Mouse (Mus musculus): ENCODE measurements at regions not wholly inside any gene's neighbourhood (a gene's known extent, or its start where the extent isn't known, plus 50 kb on each side); places are given as distances from the start of the nearest gene placed in this dataset.

- no peak for DNase-seq (ENCODE audit: low spot score)
Measured at GRCm38 (mm10) chr14:46223008-46223407, 156.2 kb upstream of the Gm15217 start.

DNA sequence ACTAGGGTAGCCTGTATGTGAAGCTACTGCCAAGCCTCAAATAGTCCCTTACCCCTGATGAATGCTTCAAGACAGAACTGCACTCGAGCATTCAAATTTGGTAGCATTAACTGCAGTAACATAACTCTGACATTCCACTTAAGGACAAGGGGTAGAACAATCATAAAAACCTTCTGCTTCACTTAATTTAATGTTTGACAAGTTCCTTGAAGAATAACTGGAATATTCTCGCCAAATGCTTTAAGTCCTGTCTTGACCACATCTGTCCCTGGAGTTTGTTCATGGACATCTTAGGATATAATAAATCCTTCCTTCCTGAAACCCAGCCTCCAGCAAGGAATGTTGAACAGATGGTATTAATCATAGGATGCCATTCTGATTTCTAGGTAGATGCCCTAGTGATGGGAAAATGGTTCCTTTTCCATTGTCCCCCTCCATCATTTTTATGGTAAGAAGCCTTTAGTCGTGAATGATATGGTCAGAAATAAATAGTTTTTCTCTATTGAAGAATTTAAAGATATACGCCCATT, 154.7 kb upstream of the Gm15217 start:
- no peak for DNase-seq (ENCODE audit: low spot score)

- DNase-seq (ENCODE audit: low spot score), result no peak
Measured at GRCm38 (mm10) chr14:46225851-46226608, 153.2 kb upstream of the Gm15217 start.

- DNase-seq (ENCODE audit: low spot score), result no peak
Measured at GRCm38 (mm10) chr14:46234040-46234439, 145.2 kb upstream of the Gm15217 start.

DNA sequence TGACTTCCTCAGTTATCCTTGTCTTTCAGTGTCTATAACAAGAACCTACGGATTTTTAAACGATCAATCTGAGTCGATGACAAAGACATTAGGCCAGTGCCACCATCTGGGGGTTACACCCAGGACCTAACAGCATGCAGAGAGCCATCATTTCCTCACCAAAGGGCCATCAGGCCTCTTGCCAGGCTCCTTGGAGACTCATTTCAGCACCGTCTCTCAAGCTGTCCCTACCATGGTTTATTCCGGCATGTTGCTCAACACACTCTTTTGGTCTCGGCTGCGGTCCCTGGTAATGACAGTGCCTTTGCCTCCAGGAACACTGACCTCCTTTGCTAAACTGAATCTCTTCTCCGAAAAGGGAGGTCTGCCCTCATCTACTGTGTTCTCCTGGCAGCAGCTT, 144.4 kb upstream of the Gm15217 start:
- no peak for DNase-seq (ENCODE audit: low spot score)

- DNase-seq (ENCODE audit: low spot score), result peak; percentile 21
Measured at GRCm38 (mm10) chr14:46240046-46240800, 139.0 kb upstream of the Gm15217 start.

DNA sequence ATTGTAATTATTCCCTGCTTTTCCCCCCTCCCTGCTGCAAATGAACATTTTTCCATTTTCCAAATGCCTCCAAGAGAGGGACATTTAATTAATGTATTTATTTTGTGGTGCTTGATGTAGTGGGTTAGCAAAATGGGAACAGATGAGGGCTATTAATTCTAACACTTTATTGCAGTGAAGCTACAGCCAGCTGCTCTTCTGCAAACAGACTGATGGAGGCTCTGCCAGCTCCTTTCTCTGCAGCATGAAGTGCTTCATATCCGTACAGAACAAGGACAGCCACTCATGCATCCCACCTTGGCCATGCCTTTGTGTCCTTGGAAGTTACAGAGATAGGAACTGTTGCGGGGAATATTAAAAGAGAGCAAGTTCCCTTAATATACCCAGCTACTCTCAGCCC, 138.3 kb upstream of the Gm15217 start:
- DNase-seq (ENCODE audit: low spot score), result no peak

- DNase-seq (ENCODE audit: low spot score), result no peak
Measured at GRCm38 (mm10) chr14:46247491-46248484, 131.4 kb upstream of the Gm15217 start.

- DNase-seq (ENCODE audit: low spot score), result no peak
Measured at GRCm38 (mm10) chr14:46249141-46249540, 130.1 kb upstream of the Gm15217 start.

GRCm38 (mm10) chr14:46255261-46255660, 124.0 kb upstream of the Gm15217 start:
- no peak for DNase-seq (ENCODE audit: low spot score)

DNA sequence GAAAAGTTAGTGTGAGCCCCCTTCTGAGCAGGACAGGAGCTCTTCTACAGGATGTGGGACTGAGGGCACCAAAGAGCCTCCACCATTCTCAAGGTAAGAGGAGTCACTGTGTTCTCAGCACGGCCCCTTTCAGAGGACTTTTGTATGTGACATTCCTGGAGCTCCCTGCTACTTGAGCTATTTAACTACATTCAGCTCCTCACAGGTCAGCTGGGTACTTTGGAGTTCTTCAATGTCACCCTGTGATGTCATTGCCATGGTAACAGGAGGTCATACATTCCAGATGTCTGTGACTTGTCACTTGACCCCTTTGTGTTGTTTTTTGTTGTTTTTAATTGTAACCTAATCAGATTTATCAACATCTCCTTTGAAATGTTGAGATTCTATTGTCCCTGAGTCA, 122.9 kb upstream of the Gm15217 start:
- DNase-seq (ENCODE audit: low spot score), result no peak

- peak; percentile 13 for DNase-seq (ENCODE audit: low spot score)
Measured at GRCm38 (mm10) chr14:46257311-46257710, 121.9 kb upstream of the Gm15217 start.

GRCm38 (mm10) chr14:46258551-46258950, 120.7 kb upstream of the Gm15217 start:
- DNase-seq (ENCODE audit: low spot score), result no peak

DNA sequence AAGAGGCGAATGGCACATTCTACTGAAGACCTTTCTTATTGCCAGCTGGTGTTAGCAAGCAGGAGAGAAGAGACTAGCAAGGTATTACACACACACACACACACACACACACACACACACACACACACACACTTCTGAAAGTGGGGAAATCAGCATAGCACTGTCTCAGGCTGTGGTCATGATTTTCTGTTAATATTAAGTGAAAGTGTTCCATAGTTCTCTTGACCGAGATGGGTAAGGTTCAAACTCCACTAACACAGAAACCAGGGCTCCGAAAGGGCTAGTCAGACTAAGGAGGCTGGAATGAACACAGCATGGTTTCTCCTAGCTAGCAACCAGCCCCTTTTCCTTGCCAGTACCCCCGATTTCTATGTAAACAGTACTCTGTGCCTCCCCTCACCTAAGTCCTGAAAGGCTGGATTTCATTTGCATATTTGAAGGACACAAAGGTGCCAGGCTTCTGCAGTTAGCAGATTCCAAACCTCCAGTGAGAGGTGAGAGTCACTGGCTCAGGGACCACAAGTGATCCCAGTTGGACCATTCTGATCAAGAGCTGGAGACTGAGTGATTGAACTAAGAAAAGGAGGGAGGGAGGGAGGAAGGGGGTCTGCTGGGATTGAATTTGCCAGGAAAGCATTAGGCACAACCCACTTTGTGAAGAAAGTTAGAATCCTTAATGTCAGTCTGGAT, 118.8 kb upstream of the Gm15217 start:
- no peak for DNase-seq (ENCODE audit: low spot score)

- DNase-seq (ENCODE audit: low spot score), result no peak
Measured at GRCm38 (mm10) chr14:46275455-46275854, 103.8 kb upstream of the Gm15217 start.

DNA sequence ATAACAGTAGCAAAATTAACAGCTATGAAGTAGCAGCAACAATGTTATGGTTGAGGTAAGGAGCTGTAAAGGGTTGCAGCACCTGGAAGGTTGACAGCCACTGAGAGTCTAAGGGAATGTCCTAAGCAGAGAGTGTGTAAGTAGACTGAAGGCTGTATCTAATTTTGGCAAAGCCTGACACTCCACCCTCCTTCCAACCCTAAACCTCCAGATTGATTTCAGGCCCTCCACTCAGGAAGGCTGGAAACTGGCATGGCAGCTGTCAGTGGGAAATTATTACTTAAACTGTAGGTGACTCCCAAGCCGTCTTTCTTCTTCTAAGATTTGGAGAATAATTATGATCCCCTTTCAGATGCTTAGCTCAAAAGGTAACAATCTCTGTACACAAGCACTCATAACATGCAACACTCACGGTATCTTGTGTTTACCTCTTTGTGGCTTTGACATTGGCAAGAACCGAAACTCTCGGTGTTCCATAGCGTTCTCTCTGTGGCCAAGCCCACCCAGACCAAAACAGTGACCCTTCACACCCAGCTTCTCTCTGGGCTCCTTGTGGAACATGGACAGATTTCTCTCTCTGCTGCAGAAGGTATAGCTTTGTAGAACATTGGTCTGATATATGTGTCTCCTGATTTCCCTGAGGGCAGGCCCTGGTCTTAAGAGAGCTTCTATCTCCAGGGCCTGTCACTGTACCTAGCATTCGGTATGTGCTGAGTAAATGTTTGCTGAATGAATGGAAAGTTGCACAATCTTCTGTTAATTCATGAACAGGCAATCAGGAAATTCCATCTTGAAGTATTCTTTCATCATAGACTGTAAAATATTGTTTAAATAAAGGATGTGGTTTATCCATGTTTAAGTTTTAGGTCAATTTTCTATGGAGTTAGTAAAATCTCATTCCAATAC, 102.0 kb upstream of the Gm15217 start:
- no peak for DNase-seq (ENCODE audit: low spot score)

- no peak for DNase-seq (ENCODE audit: low spot score)
Measured at GRCm38 (mm10) chr14:46277832-46278611, 101.2 kb upstream of the Gm15217 start.

DNA sequence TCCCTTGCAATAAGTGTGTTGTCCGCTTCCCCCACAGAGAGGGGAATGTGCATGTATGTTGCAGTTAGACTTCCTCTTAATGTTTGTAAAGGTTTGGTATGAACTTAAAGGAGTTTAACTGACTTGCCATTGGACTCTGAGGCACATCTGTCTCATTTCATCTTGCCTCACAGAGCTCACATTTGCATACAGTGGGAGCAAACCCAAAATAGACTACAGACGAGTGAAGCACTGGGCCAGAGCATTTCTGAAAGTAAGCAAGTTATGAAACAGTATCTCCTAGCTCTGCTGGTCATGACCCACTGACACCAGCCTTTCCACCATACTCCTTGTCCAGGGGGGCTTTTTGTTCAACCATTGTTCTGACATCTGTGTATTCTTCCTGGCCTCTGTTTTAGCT, 86.8 kb upstream of the Gm15217 start:
- no peak for DNase-seq (ENCODE audit: low spot score)

DNA sequence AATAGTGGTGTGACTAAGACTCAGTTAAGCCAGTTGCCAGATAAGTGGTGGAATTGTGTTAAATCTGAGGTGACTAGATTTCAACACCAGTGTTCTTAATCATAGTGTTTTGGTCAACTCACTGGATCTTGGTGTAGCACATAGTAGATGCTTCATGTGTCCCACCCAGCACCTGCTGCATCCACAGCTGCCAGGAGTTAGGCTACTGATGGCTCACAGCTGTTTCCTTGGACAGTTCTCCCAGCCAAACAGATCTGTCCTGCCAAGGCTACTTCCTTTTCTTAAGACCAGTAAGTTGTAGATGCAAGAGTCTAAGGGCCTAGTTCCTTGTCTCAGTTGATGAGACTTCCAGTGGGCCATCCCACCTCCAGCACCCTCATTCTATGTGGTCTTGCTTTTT, 82.9 kb upstream of the Gm15217 start:
- DNase-seq (ENCODE audit: low spot score), result peak; percentile 32

DNA sequence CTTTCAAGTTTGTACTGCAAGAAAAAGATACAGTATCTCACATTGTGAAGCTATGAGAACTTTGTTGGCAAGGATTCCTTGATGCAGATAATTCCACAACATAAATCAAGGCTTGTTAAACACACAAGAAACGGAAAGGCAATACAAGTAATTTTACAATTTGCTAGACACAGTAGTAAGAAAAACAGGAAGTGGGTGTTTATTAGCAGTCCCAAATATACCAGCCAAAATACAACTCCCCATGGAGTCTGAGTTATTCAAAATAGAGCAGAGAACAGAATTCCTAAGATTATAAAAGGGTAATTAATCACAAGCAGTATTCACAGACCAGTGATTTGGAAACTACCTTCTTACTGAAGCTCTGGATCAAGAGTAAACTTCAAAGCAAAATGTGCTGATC, 78.7 kb upstream of the Gm15217 start:
- no peak for DNase-seq (ENCODE audit: low spot score)

All from urinary bladder, postnatal 14 days (tissue).